Mouse (Mus musculus) forebrain, postnatal 0 days (tissue): ENCODE data around the gene Gpank1. TPM values are rescaled to one million over a fixed set of nuclear protein-coding genes. Genes with fewer than 3 reads are reported as not detected.
A peak's percentile ranks its signal among the peaks of the same experiment; 100 is the strongest.

Source experiments
- ATAC-seq: fragments of 200-750 bp; cut with Nextera tagmentation; 2 replicates; pipeline ENCODE4 v1.8.0; 2017; ENCODE audit warnings: mild to moderate bottlenecking, moderate library complexity
- DNase-seq: peaks from one replicate; pipeline ENCODE4 v3.0.0-alpha.2; 2015
- H3K27ac ChIP-seq: fragments of 300-500 bp; sonication (generic); 2 replicates; pipeline ENCODE4 v1.5.1; 2014; ENCODE audit warnings: low read depth, mild to moderate bottlenecking, antibody characterized with exemption, low read length, moderate library complexity, mixed read lengths
- H3K27me3 ChIP-seq: fragments of 300-500 bp; sonication (generic); 2 replicates; pipeline ENCODE4 v1.6.1; 2014; ENCODE audit warnings: mild to moderate bottlenecking, low read length, mixed read lengths; ENCODE audit not compliant: insufficient read depth
- H3K36me3 ChIP-seq: fragments of 300-500 bp; sonication (generic); 2 replicates; pipeline ENCODE4 v1.6.1; 2014; ENCODE audit warnings: mild to moderate bottlenecking, moderate library complexity; ENCODE audit not compliant: insufficient read depth
- H3K4me1 ChIP-seq: fragments of 300-500 bp; sonication (generic); 2 replicates; pipeline ENCODE4 v1.6.1; 2014; ENCODE audit warnings: antibody characterized with exemption; ENCODE audit not compliant: insufficient read depth
- H3K4me2 ChIP-seq: fragments of 300-500 bp; sonication (generic); 2 replicates; pipeline ENCODE4 v1.6.1; 2014; ENCODE audit warnings: low read depth, mild to moderate bottlenecking, moderate library complexity
- H3K4me3 ChIP-seq: fragments of 300-500 bp; sonication (generic); 2 replicates; pipeline ENCODE4 v1.5.1; 2014; ENCODE audit warnings: low read depth, low read length, mixed read lengths
- H3K9ac ChIP-seq: fragments of 300-500 bp; sonication (generic); 2 replicates; pipeline ENCODE4 v1.6.1; 2014; ENCODE audit warnings: mild to moderate bottlenecking
- H3K9me3 ChIP-seq: fragments of 300-500 bp; sonication (generic); 2 replicates; pipeline ENCODE4 v1.6.1; 2016; ENCODE audit warnings: low read length
- CTCF ChIP-seq: sonication (generic); IDR thresholded peaks from 2 replicates; pipeline ENCODE4 v1.5.1; 2016; ENCODE audit warnings: antibody characterized with exemption, control low read depth, low read depth
- WGBS: fragments of 180-500 bp; shearing (Covaris S2); extraction: QIAGEN DNeasy Blood & Tissue Kit; methylation state at CpG from one replicate; pipeline ENCODE4 v1.1.7; 2014; 5-methylcytosine and 5-hydroxymethylcytosine counted together
- polyA plus RNA-seq: library from polyadenylated mRNA; unstranded; fragments of >200 nt; fragmentation: Nextera tagmentation; extraction: Ambion mirVana; gene quantifications from 2 replicates; pipeline ENCODE4 v1.2.1, GENCODE M21; 2015
- total RNA-seq: library from RNA; depleted of rRNA; stranded (reverse); fragments of >200 nt; gene quantifications from 2 replicates; pipeline ENCODE4 v1.2.3, GENCODE M21; 2014

The Gpank1 gene
- total and polyA plus RNA-seq, 2 experiments from 2014 or later, result 16.9 to 19.7 TPM

DNA sequence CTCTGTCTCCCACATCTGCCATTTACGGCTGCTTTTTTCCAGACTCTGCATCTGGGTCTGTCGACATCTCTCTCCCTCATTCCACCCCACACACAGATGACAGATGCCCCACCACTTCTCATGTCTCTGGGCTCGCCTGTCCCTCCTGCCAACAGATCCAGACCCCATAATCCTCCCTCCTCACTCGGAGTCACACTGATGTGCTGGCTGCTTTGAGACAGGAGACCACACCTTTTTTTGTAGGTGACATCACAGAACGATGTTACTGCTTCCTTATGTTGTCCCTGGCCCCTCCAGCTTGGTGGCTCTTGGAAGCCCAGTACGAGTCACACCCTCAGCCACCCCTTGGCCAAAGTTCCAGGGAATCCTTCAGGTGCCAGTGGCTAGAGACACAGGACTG, 41.0 kb upstream of the Gpank1 start:
- no peaks in the 10 kb centered on the region for H3K27me3 ChIP-seq
- H3K4me2 ChIP-seq, result no peak overlapping the region
- ATAC-seq (no peak), DNase-seq (no peak)
- H3K9me3 ChIP-seq, result no peaks in the 10 kb centered on the region
- H3K4me1 ChIP-seq, result 0 out of 2 replicates have a peak, but pooled peaks cover 5% of the 10 kb centered on the region
- no peak overlapping the region for H3K9ac ChIP-seq
- H3K36me3 ChIP-seq, result no peaks in the 10 kb centered on the region
- no peak overlapping the region for H3K4me3 ChIP-seq
- no peak for TF ChIP-seq CTCF
- H3K27ac ChIP-seq, result no peak overlapping the region
- WGBS, result 58% methylated on average over 6 of the region's 6 CpGs

DNA sequence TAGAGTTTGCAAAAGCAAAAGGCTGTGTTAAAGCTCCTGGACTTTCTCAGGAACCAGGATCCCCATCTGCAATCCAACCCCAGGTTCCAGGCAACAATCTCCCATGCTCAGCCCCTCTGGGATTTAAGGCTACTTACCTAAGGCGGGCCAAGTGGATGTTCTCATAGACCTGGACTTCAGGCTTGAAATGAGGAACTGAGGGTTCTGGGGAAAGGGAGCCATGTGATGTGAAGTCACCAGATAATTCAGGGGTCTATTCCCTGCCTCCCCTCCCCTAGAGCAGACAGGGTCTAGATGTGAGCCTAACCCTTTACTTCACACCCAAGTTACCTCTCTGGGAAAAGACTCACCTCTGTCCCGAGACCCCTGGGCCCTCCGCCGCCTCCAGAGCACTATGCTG, 40.5 kb upstream of the Gpank1 start:
- H3K36me3 ChIP-seq, result no peaks in the 10 kb centered on the region
- H3K27me3 ChIP-seq, result no peaks in the 10 kb centered on the region
- ATAC-seq, result no peak
- no peak overlapping the region for H3K27ac ChIP-seq
- 0 out of 2 replicates have a peak, but pooled peaks cover 5% of the 10 kb centered on the region for H3K4me1 ChIP-seq
- no peaks in the 10 kb centered on the region for H3K9me3 ChIP-seq
- H3K4me2 ChIP-seq, result no peak overlapping the region
- no peak overlapping the region for H3K4me3 ChIP-seq
- no peak for TF ChIP-seq CTCF
- no peak for DNase-seq
- WGBS, result 93% methylated on average over 4 of the region's 4 CpGs
- H3K9ac ChIP-seq, result no peak overlapping the region

DNA sequence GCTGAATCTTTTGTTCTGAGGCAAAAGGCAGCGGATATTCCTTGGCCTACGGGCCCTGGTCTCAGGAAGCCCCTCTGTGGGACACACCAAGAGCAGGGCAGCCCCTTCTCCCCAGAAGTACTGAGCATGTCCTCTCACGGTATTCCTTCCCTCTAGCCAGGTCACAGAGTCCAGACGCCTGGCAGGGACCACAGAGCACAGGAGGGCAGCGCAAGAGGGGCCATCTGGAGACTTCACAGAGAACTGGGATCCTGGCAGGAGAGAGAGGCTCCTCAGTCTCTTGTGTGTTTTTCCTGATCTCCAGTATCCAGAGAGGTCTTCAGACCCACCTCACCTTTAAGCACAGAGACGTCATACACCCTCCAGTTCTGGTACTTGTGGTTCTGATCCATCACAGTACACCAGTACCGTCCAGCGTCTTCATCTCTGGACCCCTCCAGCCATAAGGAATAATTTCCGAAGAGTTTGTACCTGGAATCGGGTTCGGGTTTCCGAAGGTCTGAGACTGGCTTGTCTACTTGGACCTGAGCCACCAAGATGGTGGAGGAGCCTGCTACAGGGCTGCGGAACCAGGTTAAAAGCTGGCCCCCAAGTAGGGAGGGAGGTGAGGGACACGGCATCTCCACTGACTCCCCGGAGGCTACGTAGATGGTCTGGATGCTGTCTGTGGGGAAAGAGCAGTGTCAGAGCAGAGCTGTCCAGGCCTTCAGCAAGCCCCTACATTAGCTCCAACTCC, 38.2 kb upstream of the Gpank1 start:
- H3K4me1 ChIP-seq, result 0 out of 2 replicates have a peak, but pooled peaks cover 2% of the 10 kb centered on the region

DNA sequence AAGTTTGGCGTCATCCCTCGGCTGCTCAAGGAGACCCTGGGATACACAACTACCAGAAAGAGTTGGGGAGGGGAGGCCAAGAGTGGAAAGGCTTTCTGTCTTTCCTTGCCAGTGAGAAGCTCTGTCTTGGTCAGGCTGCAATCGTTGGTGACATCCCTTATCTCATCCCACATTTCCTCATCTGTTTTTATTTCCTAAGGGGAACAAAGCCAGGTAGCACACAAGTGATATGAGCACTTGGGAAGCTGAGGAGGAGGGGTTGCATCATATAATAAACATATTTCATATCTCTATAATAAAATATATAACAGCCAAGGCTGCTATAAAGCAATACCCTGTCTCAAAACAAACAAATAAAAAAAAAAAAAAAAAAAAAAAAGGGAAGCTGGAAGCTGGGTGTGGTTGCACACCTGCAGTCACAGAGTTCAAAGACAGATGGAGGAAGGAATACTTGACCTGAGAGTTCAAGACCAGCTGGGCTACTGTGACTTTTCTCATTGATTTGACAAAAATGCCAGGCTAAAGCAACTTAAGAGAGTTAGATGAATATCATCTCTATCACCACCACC, 37.2 kb upstream of the Gpank1 start:
- Histone ChIP-seq H3K27ac (no peak overlapping the region), H3K9me3 (no peaks in the 10 kb centered on the region), H3K4me1 (no peaks in the 10 kb centered on the region), H3K36me3 (no peaks in the 10 kb centered on the region), H3K4me2 (no peak overlapping the region), H3K9ac (no peak overlapping the region), H3K27me3 (no peaks in the 10 kb centered on the region), H3K4me3 (no peak overlapping the region)
- DNase-seq (no peak), ATAC-seq (no peak)
- WGBS, result 82% methylated on average over 3 of the region's 3 CpGs
- TF ChIP-seq CTCF, result no peak

More for the DNA sequence above, 38.2 kb upstream of the Gpank1 start:
- WGBS, result 88% methylated on average over 16 of the region's 16 CpGs
- Histone ChIP-seq H3K27me3 (no peaks in the 10 kb centered on the region), H3K4me3 (no peak overlapping the region), H3K9ac (no peak overlapping the region), H3K9me3 (no peaks in the 10 kb centered on the region), H3K27ac (no peak overlapping the region), H3K36me3 (no peaks in the 10 kb centered on the region), H3K4me2 (no peak overlapping the region)
- no peak for DNase-seq
- TF ChIP-seq CTCF, result no peak
- ATAC-seq, result no peak

DNA sequence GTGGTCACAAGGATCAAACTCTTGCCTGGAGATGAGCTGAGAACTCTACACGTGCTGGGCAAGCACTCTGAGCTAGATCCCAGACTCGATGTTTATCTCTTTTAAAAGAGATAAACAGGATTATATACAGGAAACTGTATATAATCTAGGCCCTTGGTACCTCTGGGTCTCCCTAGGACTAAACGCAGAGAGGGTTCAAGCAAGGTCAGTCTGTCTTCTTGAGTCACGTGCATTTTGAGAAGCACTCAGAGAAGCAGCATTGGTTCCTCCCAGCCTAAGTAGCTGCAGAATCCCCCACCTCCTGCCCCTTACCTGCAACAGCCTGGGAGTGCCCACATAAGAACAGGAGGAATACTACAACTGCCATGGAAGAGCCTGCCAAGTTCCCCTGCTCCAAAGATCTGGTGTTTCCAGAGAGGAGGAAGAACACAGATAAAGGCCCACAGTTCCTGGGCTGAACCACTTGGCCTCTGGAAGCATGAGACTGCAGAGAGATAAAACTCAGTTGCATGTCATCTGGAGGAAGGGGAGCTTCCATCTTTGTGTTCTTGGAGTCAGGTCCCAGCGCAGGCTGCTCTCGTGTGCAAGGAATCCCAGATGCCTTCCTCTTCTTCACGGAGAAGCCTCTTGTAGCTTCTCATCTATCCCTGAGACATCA, 35.9 kb upstream of the Gpank1 start, which contains the start of gene Ly6g6f:
Ly6g6f (minus strand) TSS at position 403 of the 658 bp plus-strand sequence.
- WGBS, result 84% methylated on average over 7 of the region's 7 CpGs
- no peak for ATAC-seq

DNA sequence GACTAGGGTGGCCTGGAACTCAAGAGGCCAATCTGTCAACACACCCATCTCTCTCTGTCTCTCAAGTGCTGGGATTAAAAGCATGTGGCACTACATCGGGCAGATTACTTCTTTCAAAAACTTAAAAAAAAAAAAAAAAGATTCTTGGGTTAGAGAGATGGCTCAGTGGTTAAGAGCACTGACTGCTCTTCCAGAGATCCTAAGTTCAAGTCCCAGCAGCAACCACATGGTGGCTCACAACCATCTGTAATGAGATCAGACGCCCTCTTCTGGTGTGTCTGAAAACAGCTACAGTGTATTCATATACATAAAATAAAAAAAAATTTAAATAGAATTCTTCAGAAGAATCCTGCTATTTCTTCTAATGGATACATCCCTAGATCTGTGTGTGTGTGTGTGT, 33.1 kb upstream of the Gpank1 start:
- Histone ChIP-seq H3K36me3 (peaks cover 17% of the 10 kb centered on the region), H3K4me3 (no peak overlapping the region), H3K4me1 (peaks cover 3% of the 10 kb centered on the region; the same call in 1 of the 2 replicates), H3K9ac (no peak overlapping the region), H3K4me2 (no peak overlapping the region), H3K27ac (0 out of 2 replicates have a peak overlapping the region, but pooled peaks have one; percentile 1), H3K9me3 (no peaks in the 10 kb centered on the region), H3K27me3 (no peaks in the 10 kb centered on the region)
- ATAC-seq, result no peak; the same call in 1 of the 2 replicates
- TF ChIP-seq CTCF, result peak; percentile 63
- peak; percentile 43 for DNase-seq
- WGBS, result 51% methylated on average over 2 of the region's 2 CpGs

More for the DNA sequence above, 35.9 kb upstream of the Gpank1 start, which contains the start of gene Ly6g6f:
- H3K9ac ChIP-seq, result no peak within 1 kb of the TSS
- no peak within 1 kb of the TSS for H3K4me3 ChIP-seq
- peaks cover 3% of the 10 kb centered on the region; the same call in 1 of the 2 replicates for H3K4me1 ChIP-seq
- H3K27ac ChIP-seq, result no peak within 1 kb of the TSS
- no peaks in the 10 kb centered on the region for H3K36me3 ChIP-seq
- no peak within 1 kb of the TSS for H3K4me2 ChIP-seq
- TF ChIP-seq CTCF, result no peak
- DNase-seq, result no peak
- H3K27me3 ChIP-seq, result no peaks in the 10 kb centered on the region
- H3K9me3 ChIP-seq, result no peaks in the 10 kb centered on the region
